Mouse (Mus musculus) limb, embryonic 11.5 days (tissue): ENCODE data around the gene Itpa. TPM values are rescaled to one million over a fixed set of nuclear protein-coding genes. Genes with fewer than 3 reads are reported as not detected.
A peak's percentile ranks its signal among the peaks of the same experiment; 100 is the strongest.

Experiments
- ATAC-seq: fragments of 200-750 bp; cut with Nextera tagmentation; 2 replicates; pipeline ENCODE4 v1.8.0; 2017; ENCODE audit warnings: low read depth; ENCODE audit not compliant: insufficient number of reproducible peaks, low FRiP score, low TSS enrichment
- DNase-seq: peaks from one replicate; pipeline ENCODE4 v3.0.0-alpha.2; 2015; ENCODE audit warnings: low spot score
- H3K27ac ChIP-seq: fragments of 300-500 bp; sonication (generic); replicated peaks from 2 replicates; pipeline ENCODE4 v1.5.1; 2014; ENCODE audit warnings: low read depth, mild to moderate bottlenecking, low read length
- H3K27me3 ChIP-seq: fragments of 300-500 bp; sonication (generic); 2 replicates; pipeline ENCODE4 v1.6.1; 2014; ENCODE audit warnings: mild to moderate bottlenecking, low read length, mixed read lengths; ENCODE audit not compliant: control insufficient read depth, insufficient read depth
- H3K36me3 ChIP-seq: fragments of 300-500 bp; sonication (generic); 2 replicates; pipeline ENCODE4 v1.6.1; 2014; ENCODE audit warnings: mild to moderate bottlenecking, low read length, moderate library complexity, mixed read lengths; ENCODE audit not compliant: control insufficient read depth, insufficient read depth
- H3K4me1 ChIP-seq: fragments of 300-500 bp; sonication (generic); 2 replicates; pipeline ENCODE4 v1.6.1; 2014; ENCODE audit warnings: low read length, mixed read lengths; ENCODE audit not compliant: control insufficient read depth, insufficient read depth
- H3K4me2 ChIP-seq: fragments of 300-500 bp; sonication (generic); 2 replicates; pipeline ENCODE4 v1.6.1; 2014; ENCODE audit warnings: low read depth, mild to moderate bottlenecking, moderate library complexity; ENCODE audit not compliant: severe bottlenecking
- H3K4me3 ChIP-seq: fragments of 300-500 bp; sonication (generic); 2 replicates; pipeline ENCODE4 v1.5.1; 2014; ENCODE audit warnings: low read depth, low read length
- H3K9ac ChIP-seq: fragments of 300-500 bp; sonication (generic); 2 replicates; pipeline ENCODE4 v1.6.1; 2014; ENCODE audit warnings: mild to moderate bottlenecking, low read length
- H3K9me3 ChIP-seq: fragments of 300-500 bp; sonication (generic); 2 replicates; pipeline ENCODE4 v1.6.1; 2016; ENCODE audit warnings: low read length; ENCODE audit not compliant: control insufficient read depth
- WGBS: fragments of 180-500 bp; shearing (Covaris S2); extraction: QIAGEN DNeasy Blood & Tissue Kit; methylation state at CpG from one replicate; pipeline ENCODE4 v1.1.7; 2014; 5-methylcytosine and 5-hydroxymethylcytosine counted together
- polyA plus RNA-seq: library from polyadenylated mRNA; unstranded; fragments of >200 nt; fragmentation: Nextera tagmentation; extraction: Ambion mirVana; gene quantifications from 2 replicates; pipeline ENCODE4 v1.2.1, GENCODE M21; 2014

Itpa gene
- polyA plus RNA-seq = 149 and 157 TPM in 2 replicates

DNA sequence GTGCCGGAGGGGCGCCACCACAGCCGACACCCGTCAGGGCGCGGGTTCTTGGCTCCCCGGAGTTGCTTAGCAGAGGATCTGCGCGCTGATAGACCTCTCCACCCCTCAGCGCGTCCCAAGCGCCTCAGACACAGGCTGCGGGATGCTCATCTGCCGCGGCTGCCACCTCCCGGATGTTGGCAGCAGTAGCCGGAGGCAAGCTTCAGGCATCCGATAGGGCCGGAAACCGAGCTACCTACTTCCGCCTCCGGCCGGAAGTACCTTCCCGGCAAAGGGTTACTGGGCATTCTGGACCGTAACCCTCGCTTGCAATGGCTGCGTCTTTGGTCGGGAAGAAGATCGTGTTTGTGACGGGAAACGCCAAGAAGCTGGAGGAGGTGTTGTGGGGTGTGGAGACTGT, at the start of gene Itpa:
TSS of gene Itpa (plus strand) at position 52 of the 400 bp plus-strand sequence.
- Histone ChIP-seq H3K36me3 (no peaks in the 10 kb centered on the region), H3K27ac (0 out of 2 replicates have a peak within 1 kb of the TSS, but pooled peaks have one; percentile 3), H3K9ac (peak within 1 kb of the TSS; percentile 80), H3K4me3 (peak within 1 kb of the TSS; percentile 72), H3K27me3 (no peaks in the 10 kb centered on the region), H3K4me1 (peaks cover 15% of the 10 kb centered on the region; the same call in 1 of the 2 replicates), H3K9me3 (no peaks in the 10 kb centered on the region), H3K4me2 (peak within 1 kb of the TSS; percentile 82)
- peak; percentile 48; the same call in 1 of the 2 replicates for ATAC-seq
- peak; percentile 88 for DNase-seq
- 1% methylated on average over 31 of the region's 31 CpGs for WGBS

DNA sequence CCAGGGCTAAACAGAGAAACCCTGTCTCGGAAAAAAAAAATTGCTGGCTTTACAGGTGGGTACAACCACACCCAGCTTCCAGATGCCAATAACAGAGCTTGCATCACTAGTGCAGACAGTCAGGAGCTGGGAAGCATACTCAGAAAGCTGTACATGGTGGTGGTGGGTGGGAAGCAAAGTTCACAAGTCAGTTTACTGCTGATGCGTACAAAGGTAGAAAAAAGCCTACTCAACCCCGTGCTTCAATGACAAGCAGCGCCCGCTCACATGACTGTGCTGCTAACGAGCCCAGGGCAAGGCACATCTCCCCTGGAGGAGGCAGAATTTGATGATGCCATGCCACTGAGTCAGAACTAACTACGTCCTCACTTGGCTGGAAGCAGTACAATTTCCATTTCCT, 48.4 kb upstream of the Itpa start:
- H3K27ac ChIP-seq = no peak overlapping the region
- H3K27me3 ChIP-seq = no peaks in the 10 kb centered on the region
- H3K4me2 ChIP-seq = no peak overlapping the region
- no peaks in the 10 kb centered on the region for H3K9me3 ChIP-seq
- 95% methylated on average over 7 of the region's 7 CpGs for WGBS
- H3K9ac ChIP-seq = no peak overlapping the region
- H3K4me1 ChIP-seq = no peaks in the 10 kb centered on the region
- no peak for DNase-seq
- peaks cover 14% of the 10 kb centered on the region; the same call in 1 of the 2 replicates for H3K36me3 ChIP-seq
- no peak overlapping the region for H3K4me3 ChIP-seq
- ATAC-seq = no peak

DNA sequence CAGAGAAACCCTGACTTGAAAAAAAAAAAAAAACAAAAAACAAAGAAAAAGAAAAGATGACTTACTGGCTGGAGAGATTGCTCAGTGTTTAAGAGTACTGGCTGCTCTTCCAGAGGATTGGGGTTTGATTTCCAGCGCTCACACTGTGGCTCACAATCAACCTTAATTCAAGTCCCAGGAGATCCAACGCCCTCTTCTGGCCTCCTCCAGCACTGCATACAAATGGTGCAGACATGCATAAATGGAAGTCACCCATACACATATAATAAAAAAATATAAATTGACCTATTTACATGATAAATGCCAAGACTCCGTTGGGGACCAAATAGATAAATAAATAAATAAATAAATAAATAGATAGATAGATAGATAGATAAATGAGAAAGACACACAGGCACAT, 39.0 kb upstream of the Itpa start:
- DNase-seq = peak; percentile 35
- Histone ChIP-seq H3K9ac (no peak overlapping the region), H3K4me1 (no peaks in the 10 kb centered on the region), H3K27me3 (no peaks in the 10 kb centered on the region), H3K9me3 (no peaks in the 10 kb centered on the region), H3K4me2 (0 out of 2 replicates have a peak overlapping the region, but pooled peaks have one; percentile 85), H3K36me3 (peaks cover 10% of the 10 kb centered on the region; the same call in 1 of the 2 replicates), H3K4me3 (peak overlapping the region; percentile 92; the same call in 1 of the 2 replicates), H3K27ac (no peak overlapping the region)
- no peak for ATAC-seq
- WGBS = 61% methylated on average over 3 of the region's 3 CpGs

DNA sequence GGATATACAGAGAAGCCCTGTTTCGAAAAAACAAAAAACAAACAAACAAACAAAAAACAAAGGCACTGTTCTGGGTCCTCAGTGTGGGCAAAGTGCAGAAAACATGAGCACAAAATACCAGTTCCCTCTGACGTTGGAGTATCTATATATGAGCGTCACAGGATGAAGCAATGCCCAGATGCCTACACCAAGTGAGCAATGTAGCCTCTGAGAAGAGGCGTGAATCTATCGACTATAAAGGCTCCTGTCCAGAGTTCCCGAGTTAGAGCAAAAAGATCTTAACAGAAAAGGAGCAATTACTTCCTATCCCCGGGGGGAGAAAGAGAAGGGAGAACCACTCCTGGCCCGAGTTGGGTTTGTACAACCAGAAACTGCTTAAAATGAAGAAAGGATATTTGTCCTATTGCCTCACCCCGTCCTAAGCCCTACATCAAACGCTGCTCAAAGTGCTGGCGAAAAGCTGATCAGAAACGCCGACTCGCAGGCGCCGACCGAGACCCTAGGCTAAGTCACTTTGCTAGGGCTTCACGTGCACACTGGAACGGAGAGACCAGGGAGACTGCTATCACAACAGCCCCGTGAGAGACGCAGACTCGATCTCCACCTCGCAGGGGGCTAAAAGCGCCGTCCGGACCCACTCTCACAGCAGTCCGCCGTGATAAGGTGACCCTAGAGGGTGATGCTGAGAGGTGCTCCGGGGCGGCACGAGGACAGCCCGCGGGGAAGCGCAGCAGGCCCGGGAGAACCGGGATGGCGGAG, 38.2 kb upstream of the Itpa start:
- Histone ChIP-seq H3K27me3 (peaks cover 4% of the 10 kb centered on the region), H3K4me1 (peaks cover 6% of the 10 kb centered on the region), H3K36me3 (peaks cover 10% of the 10 kb centered on the region; the same call in 1 of the 2 replicates), H3K4me2 (peak overlapping the region; percentile 85), H3K4me3 (peak overlapping the region; percentile 92), H3K27ac (peak overlapping the region; percentile 49), H3K9me3 (no peaks in the 10 kb centered on the region), H3K9ac (peak overlapping the region; percentile 86)
- WGBS = 2% methylated on average over 37 of the region's 37 CpGs
- DNase-seq (no peak), ATAC-seq (peak; percentile 37; the same call in 1 of the 2 replicates)

DNA sequence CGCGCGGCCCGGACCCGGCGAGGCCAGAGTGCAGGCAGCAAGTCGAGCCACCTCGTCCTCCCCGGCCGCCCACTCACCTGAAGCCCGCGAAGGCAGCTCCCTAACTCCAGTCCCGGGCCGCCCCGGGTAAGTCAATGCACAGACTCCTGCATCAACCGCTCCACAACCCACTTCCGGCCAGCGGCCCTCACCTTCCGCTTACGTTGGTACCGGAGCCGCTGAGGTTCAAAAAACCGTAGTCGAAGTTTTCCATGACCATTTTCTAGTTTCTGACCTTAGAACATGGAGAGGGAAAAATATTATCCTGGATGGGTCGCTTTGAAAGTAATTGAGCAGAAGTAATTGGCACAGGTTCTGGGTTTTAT, 37.6 kb upstream of the Itpa start, which contains the start of the genes Fastkd5 and Ubox5:
TSS of gene Fastkd5 (minus strand) at position 189 of the 365 bp plus-strand sequence.
TSS of gene Ubox5 (minus strand) at position 200 of the 365 bp plus-strand sequence.
- ATAC-seq (peak; percentile 69; the same call in 1 of the 2 replicates), DNase-seq (peak; percentile 92)
- Histone ChIP-seq H3K27ac (peak within 1 kb of the TSS; percentile 49), H3K9me3 (no peaks in the 10 kb centered on the region), H3K36me3 (peaks cover 10% of the 10 kb centered on the region; the same call in 1 of the 2 replicates), H3K4me2 (peak within 1 kb of the TSS; percentile 85), H3K4me1 (peaks cover 11% of the 10 kb centered on the region), H3K9ac (peak within 1 kb of the TSS; percentile 86), H3K27me3 (peaks cover 8% of the 10 kb centered on the region), H3K4me3 (peak within 1 kb of the TSS; percentile 92)
- under 1% methylated on average over 25 of the region's 25 CpGs for WGBS

DNA sequence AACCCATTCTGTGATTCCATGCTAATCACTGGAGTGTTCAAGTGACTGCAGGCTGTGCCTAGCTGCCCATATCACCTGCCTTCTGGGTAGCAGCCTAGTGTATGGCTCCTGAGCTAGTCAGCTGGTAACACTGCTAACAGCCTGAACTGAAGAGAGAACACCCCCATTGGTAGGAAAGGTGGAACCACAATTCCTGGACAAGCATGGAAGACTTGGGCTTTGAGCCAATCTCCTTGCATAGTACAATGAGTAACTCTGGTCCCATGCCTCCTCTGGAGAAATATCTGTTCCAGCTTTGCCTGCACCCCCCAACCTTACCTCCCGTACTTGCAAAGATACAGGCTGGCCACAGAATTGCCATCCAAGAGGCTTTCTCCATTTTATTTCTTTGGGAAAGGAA, 35.0 kb upstream of the Itpa start:
- Histone ChIP-seq H3K27me3 (peaks cover 33% of the 10 kb centered on the region), H3K27ac (no peak overlapping the region)
- no peak for ATAC-seq

DNA sequence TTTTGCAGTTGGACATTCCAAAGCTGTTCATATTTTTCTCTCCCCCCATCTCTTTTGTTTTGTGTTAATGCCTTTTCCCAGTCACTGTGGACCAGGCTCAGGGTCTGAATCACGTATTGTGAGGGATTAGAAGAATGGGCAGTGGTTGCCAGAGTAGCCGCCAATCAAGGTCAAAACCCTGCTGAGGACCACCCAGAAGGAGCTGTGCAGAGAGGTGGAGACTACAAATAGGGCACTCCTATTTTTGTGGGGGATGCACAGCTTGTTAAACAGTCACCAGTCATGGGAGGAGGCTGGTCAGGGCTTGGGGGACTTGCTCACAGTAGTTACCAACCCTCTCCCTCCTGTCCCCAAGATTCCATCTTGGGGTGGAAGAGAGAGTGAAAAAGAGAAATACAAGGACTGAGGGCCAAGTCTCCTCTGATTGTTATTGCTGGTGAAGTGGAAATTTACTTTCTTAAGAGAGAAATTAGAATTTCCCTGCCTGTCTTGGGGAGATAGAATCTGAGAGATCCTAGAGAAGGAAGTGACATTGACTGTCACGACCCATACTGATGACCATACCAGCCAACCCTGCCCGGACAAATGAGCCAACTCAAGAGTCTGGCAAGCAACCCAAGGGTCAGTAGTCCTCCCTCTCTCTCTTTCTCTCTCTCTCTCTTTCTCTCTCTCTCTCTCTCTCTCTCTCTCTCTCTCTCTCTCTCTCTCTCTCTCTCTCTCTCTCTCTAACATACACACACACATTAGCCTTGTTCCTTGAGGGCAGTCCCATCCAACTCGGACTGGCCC, 34.3 kb upstream of the Itpa start:
- H3K36me3 ChIP-seq = no peaks in the 10 kb centered on the region
- no peak overlapping the region for H3K9ac ChIP-seq
- WGBS = 51% methylated on average over 5 of the region's 5 CpGs
- DNase-seq (no peak), ATAC-seq (no peak)
- H3K4me1 ChIP-seq = peaks cover 23% of the 10 kb centered on the region
- no peak overlapping the region for H3K4me3 ChIP-seq
- H3K9me3 ChIP-seq = no peaks in the 10 kb centered on the region
- peaks cover 38% of the 10 kb centered on the region for H3K27me3 ChIP-seq
- H3K4me2 ChIP-seq = no peak overlapping the region
- H3K27ac ChIP-seq = no peak overlapping the region

More for the DNA sequence above, 35.0 kb upstream of the Itpa start:
- Histone ChIP-seq H3K36me3 (peaks cover 3% of the 10 kb centered on the region; the same call in 1 of the 2 replicates), H3K4me1 (peaks cover 22% of the 10 kb centered on the region), H3K4me2 (no peak overlapping the region), H3K9ac (no peak overlapping the region), H3K4me3 (no peak overlapping the region), H3K9me3 (no peaks in the 10 kb centered on the region)
- WGBS = 94% methylated on average over 1 of the region's 1 CpGs
- no peak for DNase-seq
